Mouse (Mus musculus) neutrophil, adult 5-6 weeks (primary cell): ENCODE measurements around the gene Camkk2. TPM values are rescaled to one million over a fixed set of nuclear protein-coding genes. Genes with fewer than 3 reads are reported as not detected.

ENCODE experiments used
- total RNA-seq: library from RNA; stranded (forward); fragments of 200-1000 nt; gene quantifications from 2 replicates; pipeline ENCODE4 v1.2.3, GENCODE M21; 2017

Camkk2 gene
- total RNA-seq, 1 experiment from 2014 or later, result 39.8 TPM

Other genes starting within 250 kb of the Camkk2 start
- 0.93 and 2.7 TPM in 2 replicates for gene Ift81, start 164.9 kb downstream of the Camkk2 start, total RNA-seq
- 3.7 and 6.3 TPM in 2 replicates for gene P2rx7, start 135.5 kb downstream of the Camkk2 start, total RNA-seq
- gene P2rx4, start 71.9 kb downstream of the Camkk2 start, total RNA-seq, result 31.6 and 36.3 TPM in 2 replicates
- gene Anapc5, start 41.9 kb upstream of the Camkk2 start, total RNA-seq, result 205 and 210 TPM in 2 replicates
- gene Rnf34, start 70.6 kb upstream of the Camkk2 start, total RNA-seq, result 28.2 and 33.8 TPM in 2 replicates
- gene Kdm2b, start 210.4 kb upstream of the Camkk2 start, total RNA-seq, result 24.3 and 27.4 TPM in 2 replicates
- gene Orai1, start 235.7 kb upstream of the Camkk2 start, total RNA-seq, result 36.6 and 38.4 TPM in 2 replicates